Comparison of ENCODE assay signal across 29 mouse cellular contexts in genomic region chr5:41061222-41061621, GRCm38 (mm10).
DNase-seq lines count a peak whose midpoint lies in the region; ATAC-seq lines count a peak whose summit lies in the region.
"Had no signal": no experiment of that assay in that cellular context is flagged by ENCODE, and none has a peak within 500 bp of the region (broad histone marks: within the 10 kb centered on the region; RNA-seq: fewer than 3 reads in every experiment).

No protein-coding gene starts in this region.

- no peak overlapping the region for H3K27ac ChIP-seq in kidney, embryonic 14.5 days (ENCODE audit: low read depth, low read length)
- H3K27ac ChIP-seq in kidney, embryonic 16.5 days (ENCODE audit: low read length): no peak overlapping the region
- no peak overlapping the region for H3K27ac ChIP-seq in neural tube, embryonic 11.5 days (ENCODE audit: low read depth, low read length)
- no peak overlapping the region for H3K27ac ChIP-seq in neural tube, embryonic 15.5 days (replicated peaks)
- H3K27ac ChIP-seq: embryonic facial prominence, embryonic 13.5 days; embryonic facial prominence, embryonic 15.5 days; forebrain, embryonic 10.5 days; forebrain, embryonic 12.5 days had no signal

- H3K4me2 ChIP-seq in kidney, embryonic 14.5 days (replicated peaks; ENCODE audit: low read depth, low read length): no peak overlapping the region
- no peak overlapping the region; the same call in 1 of the 2 replicates for H3K4me2 ChIP-seq in kidney, embryonic 16.5 days (replicated peaks; ENCODE audit: low read depth, low read length)
- H3K4me2 ChIP-seq in neural tube, embryonic 11.5 days (ENCODE audit: low read depth): no peak overlapping the region
- no peak overlapping the region for H3K4me2 ChIP-seq in neural tube, embryonic 15.5 days
- H3K4me2 ChIP-seq: embryonic facial prominence, embryonic 13.5 days; embryonic facial prominence, embryonic 15.5 days; forebrain, embryonic 12.5 days had no signal

- H3K4me3 ChIP-seq in kidney, embryonic 14.5 days (ENCODE audit: low read length): no peak overlapping the region
- H3K4me3 ChIP-seq in kidney, embryonic 16.5 days (ENCODE audit: low read length): no peak overlapping the region
- no peak overlapping the region for H3K4me3 ChIP-seq in neural tube, embryonic 11.5 days (ENCODE audit: low read depth, low read length)
- H3K4me3 ChIP-seq in neural tube, embryonic 15.5 days (replicated peaks): no peak overlapping the region
- H3K4me3 ChIP-seq: embryonic facial prominence, embryonic 13.5 days; embryonic facial prominence, embryonic 15.5 days; erythroblast, embryonic 14.5 days; forebrain, embryonic 10.5 days; forebrain, embryonic 12.5 days had no signal

- H3K27me3 ChIP-seq in kidney, embryonic 14.5 days (ENCODE audit: control insufficient read depth, insufficient read depth, low read length): no peaks in the 10 kb centered on the region
- no peaks in the 10 kb centered on the region for H3K27me3 ChIP-seq in kidney, embryonic 16.5 days (ENCODE audit: insufficient read depth, low read length)
- no peaks in the 10 kb centered on the region for H3K27me3 ChIP-seq in neural tube, embryonic 11.5 days (ENCODE audit: control insufficient read depth, insufficient read depth, low read length)
- no peaks in the 10 kb centered on the region for H3K27me3 ChIP-seq in neural tube, embryonic 15.5 days (replicated peaks)
- H3K27me3 ChIP-seq: CH12.LX; embryonic facial prominence, embryonic 13.5 days; embryonic facial prominence, embryonic 15.5 days; forebrain, embryonic 12.5 days had no signal

- H3K36me3 ChIP-seq in kidney, embryonic 14.5 days (ENCODE audit: control insufficient read depth, insufficient read depth, low read length): no peaks in the 10 kb centered on the region
- H3K36me3 ChIP-seq in kidney, embryonic 16.5 days (ENCODE audit: insufficient read depth, low read length): no peaks in the 10 kb centered on the region
- no peaks in the 10 kb centered on the region for H3K36me3 ChIP-seq in neural tube, embryonic 11.5 days (ENCODE audit: control insufficient read depth, insufficient read depth, low read length)
- H3K36me3 ChIP-seq in neural tube, embryonic 15.5 days: no peaks in the 10 kb centered on the region
- H3K36me3 ChIP-seq: embryonic facial prominence, embryonic 13.5 days; embryonic facial prominence, embryonic 15.5 days; forebrain, embryonic 10.5 days; forebrain, embryonic 12.5 days; G1E had no signal

- H3K9ac ChIP-seq in kidney, embryonic 14.5 days (ENCODE audit: low read depth, low read length): no peak overlapping the region
- H3K9ac ChIP-seq in kidney, embryonic 16.5 days (replicated peaks; ENCODE audit: low read length): no peak overlapping the region
- no peak overlapping the region for H3K9ac ChIP-seq in neural tube, embryonic 11.5 days (ENCODE audit: low read length)
- no peak overlapping the region for H3K9ac ChIP-seq in neural tube, embryonic 15.5 days (replicated peaks)
- H3K9ac ChIP-seq: embryonic facial prominence, embryonic 13.5 days; embryonic facial prominence, embryonic 15.5 days; forebrain, embryonic 12.5 days had no signal

- DNase-seq in embryo, embryonic 10.5 days (ENCODE audit: low spot score): peak; percentile 31
- no peak for DNase-seq in embryo, embryonic 9.5 days (ENCODE audit: extremely low spot score)
- DNase-seq in kidney, adult 9 months: no peak
- DNase-seq in kidney, adult 8-10 months: no peak
- DNase-seq in neural tube, embryonic 11.5 days (ENCODE audit: low spot score): peak; percentile 29
- DNase-seq: adrenal gland, adult 8-10 months; adrenal gland, postnatal 14 days; B cell, adult 2 months; cerebellum, adult 11 months; cerebellum, adult 18-20 months; cerebellum, adult 8-10 months; cerebellum, adult 9-11 months; cerebellum, postnatal 14 days; cerebellum, postnatal 36 days had no signal

- no peaks in the 10 kb centered on the region for H3K4me1 ChIP-seq in kidney, embryonic 14.5 days (ENCODE audit: control insufficient read depth, insufficient read depth, low read length)
- no peaks in the 10 kb centered on the region for H3K4me1 ChIP-seq in kidney, embryonic 16.5 days (ENCODE audit: insufficient read depth, low read length)
- H3K4me1 ChIP-seq in neural tube, embryonic 11.5 days (ENCODE audit: control insufficient read depth, insufficient read depth, low read length): no peaks in the 10 kb centered on the region
- no peaks in the 10 kb centered on the region for H3K4me1 ChIP-seq in neural tube, embryonic 15.5 days
- H3K4me1 ChIP-seq: embryonic facial prominence, embryonic 13.5 days; embryonic facial prominence, embryonic 15.5 days; forebrain, embryonic 10.5 days; forebrain, embryonic 12.5 days had no signal

- WGBS in kidney, embryonic 14.5 days: 6% methylated on average over 3 of the region's 3 CpGs
- 10% methylated on average over 3 of the region's 3 CpGs for WGBS in kidney, embryonic 16.5 days
- WGBS in neural tube, embryonic 11.5 days: 36% methylated on average over 3 of the region's 3 CpGs
- 36% methylated on average over 3 of the region's 3 CpGs for WGBS in neural tube, embryonic 15.5 days

- no peaks in the 10 kb centered on the region for H3K9me3 ChIP-seq in kidney, embryonic 14.5 days (ENCODE audit: control insufficient read depth, low read length)
- H3K9me3 ChIP-seq in kidney, embryonic 16.5 days (ENCODE audit: low read length): no peaks in the 10 kb centered on the region
- no peaks in the 10 kb centered on the region for H3K9me3 ChIP-seq in neural tube, embryonic 11.5 days (ENCODE audit: control insufficient read depth, low read length)
- H3K9me3 ChIP-seq in neural tube, embryonic 15.5 days (replicated peaks): no peaks in the 10 kb centered on the region
- H3K9me3 ChIP-seq: embryonic facial prominence, embryonic 13.5 days; embryonic facial prominence, embryonic 15.5 days; forebrain, embryonic 10.5 days; forebrain, embryonic 12.5 days; G1E had no signal

- ATAC-seq in kidney, embryonic 14.5 days (ENCODE audit: low FRiP score, low TSS enrichment): peak; percentile 91
- ATAC-seq in kidney, embryonic 16.5 days (ENCODE audit: low FRiP score, low TSS enrichment): peak; percentile 81; the same call in 1 of the 2 replicates
- no peak for ATAC-seq in neural tube, embryonic 11.5 days (ENCODE audit: insufficient read depth, low FRiP score, low TSS enrichment)
- no peak for ATAC-seq in neural tube, embryonic 15.5 days (ENCODE audit: low FRiP score)
- ATAC-seq: activated CD4-positive, CD25-positive, alpha-beta regulatory T cell, adult 4 months; CD4-positive, CD25-positive, alpha-beta regulatory T cell, adult 4 months; forebrain, embryonic 14.5 days; forebrain, embryonic 16.5 days; Patski had no signal

Comparison
In these comparisons a context has a peak if more than half of its experiments do, and no peak if none do; other contexts are left out.
1. DNase-seq: peak in embryo, embryonic 10.5 days (single experiment) and neural tube, embryonic 11.5 days (single experiment); none in embryo, embryonic 9.5 days (single experiment), kidney, adult 9 months (single experiment) and kidney, adult 8-10 months (0 of 2).
2. ATAC-seq: peak in kidney, embryonic 14.5 days (single experiment) and kidney, embryonic 16.5 days (single experiment); none in neural tube, embryonic 11.5 days (single experiment) and neural tube, embryonic 15.5 days (single experiment).